Mouse (Mus musculus) bone marrow, adult 2 months (tissue): Measurements from ENCODE around the gene Armh3.

Experiments
- CTCF ChIP-seq: fragments of 200-500 bp; IDR thresholded peaks from 2 replicates; pipeline ENCODE4 v1.5.1; 2011; ENCODE audit warnings: low read length, control low read depth; ENCODE audit not compliant: control insufficient read depth, insufficient read depth
- POLR2A ChIP-seq: fragments of 200-500 bp; IDR thresholded peaks from 2 replicates; pipeline ENCODE4 v1.6.1; 2011; ENCODE audit warnings: low read depth, mild to moderate bottlenecking, control low read depth, low read length, borderline replicate concordance; ENCODE audit not compliant: control insufficient read depth

GRCm38 (mm10) chr19:45781676-45782075 is 216.6 kb downstream of the Armh3 start:
- TF ChIP-seq CTCF (no peak), POLR2A (no peak)
